12 mouse cellular contexts compared by ENCODE assay signal in the genomic region with DNA sequence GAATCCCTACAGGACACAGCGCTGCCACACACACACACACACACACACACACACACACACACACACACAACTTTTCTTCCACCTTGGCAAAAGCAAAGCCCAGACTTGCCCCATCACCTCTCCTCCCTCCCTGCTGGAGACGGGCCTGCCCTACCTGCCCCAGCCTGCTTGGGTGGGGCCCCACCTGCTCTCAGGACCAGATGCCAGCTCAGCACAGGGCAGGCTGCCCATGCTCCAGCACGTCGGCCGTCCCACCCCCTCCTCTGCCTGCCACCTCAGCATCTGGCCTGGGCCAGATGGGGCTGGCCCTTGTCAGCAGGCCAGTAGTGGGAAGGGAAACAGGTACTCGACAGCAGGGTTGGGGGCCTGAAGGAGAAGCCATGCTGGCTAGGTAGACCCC. TPM values are rescaled to one million over a fixed set of nuclear protein-coding genes. Genes with fewer than 3 reads are reported as not detected.
DNase-seq lines count a peak whose midpoint lies in the region; ATAC-seq and TF ChIP-seq lines count a peak whose summit lies in the region.
"Had no signal": no experiment of that assay in that cellular context is flagged by ENCODE, and none has a peak within 500 bp of the region (broad histone marks: within the 10 kb centered on the region; RNA-seq: fewer than 3 reads in every experiment).

No protein-coding gene starts in this region.

- DNase-seq in adrenal gland, adult 2 months, result peak; percentile 20
- DNase-seq in adrenal gland, postnatal 25 days, result no peak
- no peak for DNase-seq in spleen, adult 2 months (ENCODE audit: low read depth in 1 of 2, low spot score in 2 of 2)
- no peak for DNase-seq in spleen, postnatal 36 days (ENCODE audit: low spot score in 2 of 2)
- DNase-seq in lung, adult 2 months, result peak; percentile 73
- DNase-seq in urinary bladder, postnatal 36 days (ENCODE audit: low spot score in 2 of 2), result peak; percentile 80 to 88
- DNase-seq in spleen, postnatal 4 days (ENCODE audit: low spot score in 2 of 2), result no peak
- DNase-seq: cerebellum, adult 11-12 months; thymus, postnatal 4 days had no signal

- peak overlapping the region; percentile 69 for H3K27ac ChIP-seq in spleen, adult 2 months (ENCODE audit: insufficient read depth, low read length)
- H3K27ac ChIP-seq: hindbrain, postnatal 0 days had no signal

- no peaks in the 10 kb centered on the region for H3K27me3 ChIP-seq in spleen, adult 2 months (ENCODE audit: control insufficient read depth, insufficient read depth, low read length)

- 75% methylated on average over 6 of the region's 6 CpGs for WGBS in spleen, adult 2 months
- 50% methylated on average over 6 of the region's 6 CpGs for WGBS in lung, adult 2 months

- H3K4me3 ChIP-seq in spleen, adult 2 months (ENCODE audit: extremely low read depth, insufficient read depth, insufficient read length), result no peak overlapping the region
- H3K4me3 ChIP-seq in lung, adult 2 months (replicated peaks; ENCODE audit: extremely low read depth, low read depth, low read length), result no peak overlapping the region

- no peak for TF ChIP-seq CTCF in spleen, adult 2 months (IDR thresholded peaks at IDR 0.05; ENCODE audit: extremely low read depth, insufficient read depth, insufficient read length, insufficient replicate concordance)
- no peak for TF ChIP-seq CTCF in lung, adult 2 months (IDR thresholded peaks at IDR 0.05; ENCODE audit: insufficient read depth, low read length)

- no peaks in the 10 kb centered on the region for H3K36me3 ChIP-seq in spleen, adult 2 months (ENCODE audit: control insufficient read depth, insufficient read depth, low read length)

- no peak for ATAC-seq in megakaryocyte-erythroid progenitor cell, adult 5-6 weeks (replicated peaks; ENCODE audit: low FRiP score, low TSS enrichment, poor library complexity, severe bottlenecking)
- ATAC-seq: forebrain, embryonic 16.5 days; hindbrain, postnatal 0 days had no signal

- peaks cover 7% of the 10 kb centered on the region for H3K4me1 ChIP-seq in spleen, adult 2 months (ENCODE audit: control insufficient read depth, insufficient read depth, insufficient read length)
- peaks cover 17% of the 10 kb centered on the region for H3K4me1 ChIP-seq in lung, adult 2 months (ENCODE audit: control insufficient read depth, insufficient read depth, low read length)

- no peak for TF ChIP-seq POLR2A in spleen, adult 2 months (IDR thresholded peaks at IDR 0.05; ENCODE audit: low read depth, low read length)
- no peak for TF ChIP-seq POLR2A in lung, adult 2 months (IDR thresholded peaks at IDR 0.05; ENCODE audit: borderline replicate concordance, extremely low read depth, low read depth, low read length)

RNA-seq across cellular contexts. Expression of a gene that starts 23.4 kb away (rescaled TPM):
- total RNA-seq in adrenal gland, adult 2 months (2021), result 1 to 10 TPM; 1.7 TPM
- polyA plus RNA-seq in adrenal gland, adult 2 months (2012; rRNA removed), result 0.62 and 1.1 TPM in 2 replicates
- total RNA-seq in adrenal gland, postnatal 25 days (2021), result 0.36 and 1.00 TPM in 2 replicates
- polyA plus RNA-seq in spleen, adult 2 months (2012; rRNA removed), result 2.2 and 3.0 TPM in 2 replicates
- 128 and 147 TPM in 2 replicates for polyA plus RNA-seq in lung, adult 2 months (2012; rRNA removed)
- 0.17 and 1.5 TPM in 2 replicates for total RNA-seq in megakaryocyte-erythroid progenitor cell, adult 5-6 weeks (2014; fragmentation: Nextera tagmentation)
- 0.27 TPM in 1 of 2 replicates, not detected in the other for total RNA-seq in megakaryocyte-erythroid progenitor cell, adult 5-6 weeks (2017)

RNA-seq across cellular contexts. Expression of a gene that starts 26.8 kb away (rescaled TPM):
- not detected for total RNA-seq in adrenal gland, adult 2 months (2021)
- not detected in 2 replicates for polyA plus RNA-seq in adrenal gland, adult 2 months (2012; rRNA removed)
- not detected in 2 replicates for total RNA-seq in adrenal gland, postnatal 25 days (2021)
- polyA plus RNA-seq in spleen, adult 2 months (2012; rRNA removed), result not detected in 2 replicates
- polyA plus RNA-seq in lung, adult 2 months (2012; rRNA removed), result 0.05 and 32.9 TPM in 2 replicates
- not detected in 2 replicates for total RNA-seq in megakaryocyte-erythroid progenitor cell, adult 5-6 weeks (2014; fragmentation: Nextera tagmentation)
- not detected in 2 replicates for total RNA-seq in megakaryocyte-erythroid progenitor cell, adult 5-6 weeks (2017)
- total RNA-seq: hindbrain, postnatal 0 days had no signal
- polyA plus RNA-seq: forebrain, embryonic 16.5 days; hindbrain, postnatal 0 days had no signal

RNA-seq across cellular contexts. Expression of a gene that starts 40.7 kb away (rescaled TPM):
- total RNA-seq in adrenal gland, adult 2 months (2021), result 1 to 10 TPM; 1.1 to 2.3 TPM
- polyA plus RNA-seq in adrenal gland, adult 2 months (2012; rRNA removed), result 0.26 and 1.8 TPM in 2 replicates
- total RNA-seq in adrenal gland, postnatal 25 days (2021), result 0.57 and 0.76 TPM in 2 replicates
- polyA plus RNA-seq in spleen, adult 2 months (2012; rRNA removed), result not detected in 2 replicates
- polyA plus RNA-seq in lung, adult 2 months (2012; rRNA removed), result 24.6 and 32.7 TPM in 2 replicates
- not detected in 2 replicates for total RNA-seq in megakaryocyte-erythroid progenitor cell, adult 5-6 weeks (2014; fragmentation: Nextera tagmentation)
- total RNA-seq in megakaryocyte-erythroid progenitor cell, adult 5-6 weeks (2017), result not detected in 2 replicates

RNA-seq across cellular contexts. Expression of a gene that starts 47.1 kb away (rescaled TPM):
- total RNA-seq in adrenal gland, adult 2 months (2021), result 1 to 10 TPM; 1.6 to 2.5 TPM
- 0.61 and 1.1 TPM in 2 replicates for polyA plus RNA-seq in adrenal gland, adult 2 months (2012; rRNA removed)
- total RNA-seq in adrenal gland, postnatal 25 days (2021), result 1.5 and 1.8 TPM in 2 replicates
- 2.1 and 2.2 TPM in 2 replicates for polyA plus RNA-seq in spleen, adult 2 months (2012; rRNA removed)
- 62.6 and 63.8 TPM in 2 replicates for polyA plus RNA-seq in lung, adult 2 months (2012; rRNA removed)
- total RNA-seq in megakaryocyte-erythroid progenitor cell, adult 5-6 weeks (2014; fragmentation: Nextera tagmentation), result 8.3 TPM in 1 of 2 replicates, not detected in the other
- total RNA-seq in megakaryocyte-erythroid progenitor cell, adult 5-6 weeks (2017), result 7.2 and 11.5 TPM in 2 replicates

RNA-seq across cellular contexts. Expression of a gene that starts 56.3 kb away (rescaled TPM):
- not detected for total RNA-seq in adrenal gland, adult 2 months (2021)
- 0.08 and 0.33 TPM in 2 replicates for polyA plus RNA-seq in adrenal gland, adult 2 months (2012; rRNA removed)
- not detected in 2 replicates for total RNA-seq in adrenal gland, postnatal 25 days (2021)
- 0.05 TPM in 1 of 2 replicates, not detected in the other for polyA plus RNA-seq in spleen, adult 2 months (2012; rRNA removed)
- polyA plus RNA-seq in lung, adult 2 months (2012; rRNA removed), result 0.25 and 1,733 TPM in 2 replicates
- total RNA-seq in megakaryocyte-erythroid progenitor cell, adult 5-6 weeks (2014; fragmentation: Nextera tagmentation), result not detected in 2 replicates
- total RNA-seq in megakaryocyte-erythroid progenitor cell, adult 5-6 weeks (2017), result not detected in 2 replicates
- total RNA-seq: hindbrain, postnatal 0 days had no signal
- polyA plus RNA-seq: forebrain, embryonic 16.5 days; hindbrain, postnatal 0 days had no signal

Comparison
In these comparisons a context has a peak if more than half of its experiments do, and no peak if none do; other contexts are left out.
1. DNase-seq: peak in adrenal gland, adult 2 months (single experiment), lung, adult 2 months (single experiment) and urinary bladder, postnatal 36 days (2 of 2); none in adrenal gland, postnatal 25 days (single experiment), spleen, adult 2 months (0 of 2), spleen, postnatal 36 days (0 of 2) and spleen, postnatal 4 days (0 of 2).